Mouse (Mus musculus) kidney, postnatal 25 days (tissue): ENCODE data around the gene Gm10471.
"Not testable (repeated sequence)": the region's sequence is repeated elsewhere in the genome, so short reads cannot be mapped to it uniquely, and the experiment has no call there.

ENCODE experiments used
- DNase-seq, 2 experiments: peaks; one replicate each; pipeline ENCODE4 v3.0.0; 2021; ENCODE audit warnings: mixed read lengths in 2 of 2

Gm10471 gene

GRCm38 (mm10) chr5:26089191-26089590 is at the start of gene Gm10471:
Gene Gm10471 (minus strand): TSS chr5:26089291.
- DNase-seq: not testable (repeated sequence)

GRCm38 (mm10) chr5:26121321-26121720 is 32.2 kb upstream of the Gm10471 start, which contains the start of gene Gm10220:
Gene Gm10220 (minus strand): TSS chr5:26121421.
- DNase-seq: not testable (repeated sequence)

GRCm38 (mm10) chr5:26105262-26105661 is 16.2 kb upstream of the Gm10471 start, which contains the start of gene 5031410I06Rik:
Gene 5031410I06Rik (minus strand): TSS chr5:26105362.
- DNase-seq: not testable (repeated sequence)

- not testable (repeated sequence) for DNase-seq
Observed at GRCm38 (mm10) chr5:26079023-26079422, 10.1 kb downstream of the Gm10471 start.

GRCm38 (mm10) chr5:26070716-26071115 is 18.4 kb downstream of the Gm10471 start:
- peak in 1 of 2 experiments; percentile 1 for DNase-seq

- DNase-seq: not testable (repeated sequence)
Observed at GRCm38 (mm10) chr5:26058481-26058880, 30.6 kb downstream of the Gm10471 start, which contains the start of gene Gm7347. Gene Gm7347 (minus strand): TSS chr5:26058581.

GRCm38 (mm10) chr5:26039458-26039857 is 49.6 kb downstream of the Gm10471 start, which contains the start of gene Speer4a:
Gene Speer4a (minus strand): TSS chr5:26039558.
- DNase-seq: not testable (repeated sequence)
